ENCODE assay signal across 10 mouse cellular contexts in the genomic region with DNA sequence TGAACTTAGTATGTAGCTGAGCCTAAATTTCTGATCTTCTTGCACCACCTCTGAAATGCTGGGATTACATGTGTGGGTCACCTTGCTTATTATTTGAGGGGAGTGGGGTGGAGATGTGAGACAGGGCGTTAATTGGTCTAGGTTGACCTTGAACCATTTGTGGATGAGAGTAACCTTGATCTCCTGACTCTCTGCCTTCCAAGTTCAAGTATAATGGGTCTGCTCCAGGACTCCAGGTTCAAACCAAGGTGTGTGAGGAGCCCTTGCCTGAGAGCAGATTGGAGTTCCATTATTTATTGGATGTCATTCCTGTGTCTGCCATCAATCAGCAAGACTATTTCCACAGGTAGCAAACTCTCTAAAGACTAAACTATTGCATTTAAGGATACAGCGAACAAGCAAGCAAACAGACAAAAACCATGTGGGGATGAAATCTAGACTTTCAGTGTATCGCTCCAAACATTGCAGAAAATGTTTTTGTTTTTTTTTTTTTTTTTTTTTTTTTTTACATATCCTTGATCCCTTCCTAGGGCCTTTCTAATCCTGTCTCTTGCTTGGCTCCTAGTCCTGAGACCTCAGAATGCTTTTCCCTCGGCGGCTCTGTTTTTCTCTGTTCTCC. TPM values are rescaled to one million over a fixed set of nuclear protein-coding genes. Genes with fewer than 3 reads are reported as not detected.
DNase-seq lines count a peak whose midpoint lies in the region; ATAC-seq and TF ChIP-seq lines count a peak whose summit lies in the region.
"Had no signal": no experiment of that assay in that cellular context is flagged by ENCODE, and none has a peak within 500 bp of the region (broad histone marks: within the 10 kb centered on the region; RNA-seq: fewer than 3 reads in every experiment).

No protein-coding gene starts in this region.

- whole genome bisulfite sequencing in heart, embryonic 11.5 days (ENCODE audit: insufficient replicate concordance) = 40% methylated on average over 5 of the region's 5 CpGs
- 45% methylated on average over 5 of the region's 5 CpGs for WGBS in hindbrain, embryonic 10.5 days
- 40% methylated on average over 5 of the region's 5 CpGs for WGBS in liver, postnatal 0 days (ENCODE audit: insufficient replicate concordance)
- 66% methylated on average over 5 of the region's 5 CpGs for WGBS in thymus, adult 2 months

- no peak for TF ChIP-seq EP300 in liver, postnatal 0 days (IDR thresholded peaks at IDR 0.05; ENCODE audit: low read depth)

- peaks cover 5% of the 10 kb centered on the region; the same call in 1 of the 2 replicates for H3K27me3 ChIP-seq in heart, embryonic 11.5 days (ENCODE audit: control insufficient read depth, insufficient read depth, low read length)
- peaks cover 71% of the 10 kb centered on the region for H3K27me3 ChIP-seq in hindbrain, embryonic 10.5 days (ENCODE audit: insufficient read depth, poor library complexity, severe bottlenecking)
- 0 out of 2 replicates have a peak, but pooled peaks cover 2% of the 10 kb centered on the region for H3K27me3 ChIP-seq in liver, postnatal 0 days (ENCODE audit: insufficient read depth, low read length)
- no peaks in the 10 kb centered on the region for H3K27me3 ChIP-seq in thymus, adult 2 months (ENCODE audit: control insufficient read depth, insufficient read depth, low read length)

- peak overlapping the region; percentile 10; the same call in 1 of the 2 replicates for H3K27ac ChIP-seq in heart, embryonic 11.5 days (ENCODE audit: low read depth, low read length)
- 0 out of 2 replicates have a peak overlapping the region, but pooled peaks have one; percentile 80 for H3K27ac ChIP-seq in hindbrain, embryonic 10.5 days
- H3K27ac ChIP-seq in liver, postnatal 0 days (ENCODE audit: low read depth) = no peak overlapping the region
- H3K27ac ChIP-seq in thymus, adult 2 months (ENCODE audit: control insufficient read depth, insufficient read depth, low read length) = no peak overlapping the region

- H3K4me2 ChIP-seq in heart, embryonic 11.5 days = peak overlapping the region; percentile 92
- H3K4me2 ChIP-seq in liver, postnatal 0 days (ENCODE audit: low read depth, low read length) = peak overlapping the region; percentile 90

- TF ChIP-seq POLR2A in thymus, adult 2 months (IDR thresholded peaks at IDR 0.05; ENCODE audit: control insufficient read depth, extremely low read depth, insufficient read depth, low read length, poor library complexity) = no peak

- H3K36me3 ChIP-seq in heart, embryonic 11.5 days (ENCODE audit: control insufficient read depth, insufficient read depth, low read length) = no peaks in the 10 kb centered on the region
- no peaks in the 10 kb centered on the region for H3K36me3 ChIP-seq in hindbrain, embryonic 10.5 days
- H3K36me3 ChIP-seq in liver, postnatal 0 days (replicated peaks; ENCODE audit: insufficient read depth, low read length) = no peaks in the 10 kb centered on the region
- H3K36me3 ChIP-seq in thymus, adult 2 months (ENCODE audit: control insufficient read depth, insufficient read depth, low read length) = no peaks in the 10 kb centered on the region

- H3K9me3 ChIP-seq in heart, embryonic 11.5 days (replicated peaks; ENCODE audit: control insufficient read depth, low read length) = no peaks in the 10 kb centered on the region
- no peaks in the 10 kb centered on the region for H3K9me3 ChIP-seq in hindbrain, embryonic 10.5 days
- no peaks in the 10 kb centered on the region for H3K9me3 ChIP-seq in liver, postnatal 0 days (ENCODE audit: low read length)

- intact Hi-C loops in left cerebral cortex, postnatal 10 days (cut with DNase I) = no loop called here

- H3K9ac ChIP-seq in heart, embryonic 11.5 days (ENCODE audit: low read depth, low read length) = peak overlapping the region; percentile 73
- no peak overlapping the region for H3K9ac ChIP-seq in liver, postnatal 0 days (replicated peaks)

- H3K4me3 ChIP-seq in heart, embryonic 11.5 days (ENCODE audit: low read depth, low read length) = peak overlapping the region; percentile 64
- peak overlapping the region; percentile 73 for H3K4me3 ChIP-seq in hindbrain, embryonic 10.5 days
- H3K4me3 ChIP-seq in liver, postnatal 0 days (ENCODE audit: low read depth, low read length) = peak overlapping the region; percentile 56
- no peak overlapping the region for H3K4me3 ChIP-seq in thymus, adult 2 months (ENCODE audit: control insufficient read depth, insufficient read depth, low read length)

- peaks cover 6% of the 10 kb centered on the region for H3K4me1 ChIP-seq in heart, embryonic 11.5 days (ENCODE audit: control insufficient read depth, insufficient read depth, low read length)
- peaks cover 15% of the 10 kb centered on the region for H3K4me1 ChIP-seq in hindbrain, embryonic 10.5 days (replicated peaks)
- H3K4me1 ChIP-seq in liver, postnatal 0 days (ENCODE audit: insufficient read depth) = no peaks in the 10 kb centered on the region; the same call in 1 of the 2 replicates
- H3K4me1 ChIP-seq in thymus, adult 2 months (replicated peaks; ENCODE audit: control insufficient read depth, insufficient read depth, low read length) = peaks cover 15% of the 10 kb centered on the region; the same call in 1 of the 2 replicates

- DNase-seq in heart, adult 11 months = no peak
- DNase-seq in ES-CJ7 (ENCODE audit: low read depth, low spot score) = peak; percentile 85
- no peak for DNase-seq in hindbrain, embryonic 10.5 days (ENCODE audit: low spot score)
- no peak for DNase-seq in liver, postnatal 0 days
- DNase-seq in left cerebral cortex, postnatal 10 days (ENCODE audit: extremely low spot score in 1 of 2, low spot score in 2 of 2) = no peak
- DNase-seq in thymus, adult 2 months = no peak

- no peak for TF ChIP-seq CTCF in liver, postnatal 0 days (IDR thresholded peaks at IDR 0.05; ENCODE audit: low read depth)
- no peak for TF ChIP-seq CTCF in thymus, adult 2 months (IDR thresholded peaks at IDR 0.05; ENCODE audit: borderline replicate concordance, control insufficient read depth, extremely low read depth, insufficient read depth, low read length, poor library complexity)

- no peak for ATAC-seq in heart, embryonic 11.5 days (replicated peaks; ENCODE audit: insufficient number of reproducible peaks, low FRiP score, low TSS enrichment)
- no peak for ATAC-seq in liver, postnatal 0 days
- no peak for ATAC-seq in monocyte, adult 5-6 weeks (replicated peaks; ENCODE audit: insufficient number of reproducible peaks, low FRiP score, low TSS enrichment, poor library complexity, severe bottlenecking)

RNA-seq across cellular contexts. Expression of a gene that starts 1.7 kb away (rescaled TPM):
- 2.0 and 2.1 TPM in 2 replicates for polyA plus RNA-seq in heart, embryonic 11.5 days (2014; fragmentation: Nextera tagmentation; extraction: Ambion mirVana)
- 0.33 TPM in 1 of 2 replicates, not detected in the other for polyA plus RNA-seq in hindbrain, embryonic 10.5 days (2016; fragmentation: Nextera tagmentation; extraction: Ambion mirVana)
- polyA plus RNA-seq in liver, postnatal 0 days (2015; fragmentation: Nextera tagmentation; extraction: Ambion mirVana) = 0.13 and 0.38 TPM in 2 replicates
- total RNA-seq in left cerebral cortex, postnatal 10 days (2021) = 1 to 10 TPM in 1 of 2 experiments, under 1 TPM in 1; 0.92 to 1.6 TPM
- not detected in 3 replicates for total RNA-seq in monocyte, adult 5-6 weeks (2017)
- polyA plus RNA-seq in thymus, adult 2 months (2012; rRNA removed) = 0.03 and 1.1 TPM in 2 replicates

RNA-seq across cellular contexts. Expression of a gene that starts 7.1 kb away (rescaled TPM):
- not detected in 2 replicates for polyA plus RNA-seq in heart, embryonic 11.5 days (2014; fragmentation: Nextera tagmentation; extraction: Ambion mirVana)
- not detected in 2 replicates for polyA plus RNA-seq in hindbrain, embryonic 10.5 days (2016; fragmentation: Nextera tagmentation; extraction: Ambion mirVana)
- not detected in 2 replicates for polyA plus RNA-seq in liver, postnatal 0 days (2015; fragmentation: Nextera tagmentation; extraction: Ambion mirVana)
- total RNA-seq in left cerebral cortex, postnatal 10 days (2021) = under 1 TPM in 1 of 2 experiments, not detected in 1; 0.39 TPM
- total RNA-seq in monocyte, adult 5-6 weeks (2017) = not detected in 3 replicates
- 0.47 and 0.66 TPM in 2 replicates for polyA plus RNA-seq in thymus, adult 2 months (2012; rRNA removed)
- total RNA-seq: gastrocnemius, postnatal 25 days had no signal
- polyA plus RNA-seq: C2C12 had no signal

RNA-seq across cellular contexts. Expression of a gene that starts 36.4 kb away (rescaled TPM):
- polyA plus RNA-seq in heart, embryonic 11.5 days (2014; fragmentation: Nextera tagmentation; extraction: Ambion mirVana) = not detected in 2 replicates
- polyA plus RNA-seq in hindbrain, embryonic 10.5 days (2016; fragmentation: Nextera tagmentation; extraction: Ambion mirVana) = not detected in 2 replicates
- polyA plus RNA-seq in liver, postnatal 0 days (2015; fragmentation: Nextera tagmentation; extraction: Ambion mirVana) = not detected in 2 replicates
- total RNA-seq in left cerebral cortex, postnatal 10 days (2021) = not detected
- total RNA-seq in monocyte, adult 5-6 weeks (2017) = not detected in 3 replicates
- 0.74 and 1.7 TPM in 2 replicates for polyA plus RNA-seq in thymus, adult 2 months (2012; rRNA removed)
- polyA plus RNA-seq: C2C12 had no signal

RNA-seq across cellular contexts. Expression of a gene that starts 37.3 kb away (rescaled TPM):
- 0.14 and 0.29 TPM in 2 replicates for polyA plus RNA-seq in heart, embryonic 11.5 days (2014; fragmentation: Nextera tagmentation; extraction: Ambion mirVana)
- 0.14 TPM in 1 of 2 replicates, not detected in the other for polyA plus RNA-seq in hindbrain, embryonic 10.5 days (2016; fragmentation: Nextera tagmentation; extraction: Ambion mirVana)
- polyA plus RNA-seq in liver, postnatal 0 days (2015; fragmentation: Nextera tagmentation; extraction: Ambion mirVana) = 11.6 and 14.6 TPM in 2 replicates
- under 1 TPM; 0.47 to 0.63 TPM for total RNA-seq in left cerebral cortex, postnatal 10 days (2021)
- not detected in 3 replicates for total RNA-seq in monocyte, adult 5-6 weeks (2017)
- 0.57 and 1.1 TPM in 2 replicates for polyA plus RNA-seq in thymus, adult 2 months (2012; rRNA removed)
- polyA plus RNA-seq: C2C12 had no signal

Comparison
In these comparisons a context has a peak if more than half of its experiments do, and no peak if none do; other contexts are left out.
1. H3K27ac ChIP-seq: peak in heart, embryonic 11.5 days (single experiment) and hindbrain, embryonic 10.5 days (single experiment); none in liver, postnatal 0 days (single experiment) and thymus, adult 2 months (single experiment).